17 mouse cellular contexts compared by ENCODE assay signal in genomic region chr2:143222326-143222725, GRCm38 (mm10).
"Had no signal": no experiment of that assay in that cellular context is flagged by ENCODE, and none has a peak within 500 bp of the region (broad histone marks: within the 10 kb centered on the region; RNA-seq: fewer than 3 reads in every experiment).

No protein-coding gene starts in this region.

- H3K4me3 ChIP-seq: lung, embryonic 15.5 days; megakaryocyte, embryonic 14.5 days; midbrain, embryonic 13.5 days; midbrain, embryonic 15.5 days; neural tube, embryonic 12.5 days; stomach, embryonic 15.5 days had no signal

- H3K27me3 ChIP-seq: lung, embryonic 15.5 days; megakaryocyte, embryonic 14.5 days; midbrain, embryonic 13.5 days; midbrain, embryonic 15.5 days; neural tube, embryonic 12.5 days; stomach, embryonic 15.5 days had no signal

- H3K36me3 ChIP-seq: lung, embryonic 15.5 days; midbrain, embryonic 13.5 days; midbrain, embryonic 15.5 days; neural tube, embryonic 12.5 days; stomach, embryonic 15.5 days had no signal

- DNase-seq: lung, adult 2 months; lung, postnatal 14 days; lung, postnatal 36 days; right cerebral cortex, postnatal 14 days; thymus, adult 18-20 months; thymus, postnatal 14 days; thymus, postnatal 36 days had no signal

- H3K4me2 ChIP-seq: lung, embryonic 15.5 days; midbrain, embryonic 11.5 days; midbrain, embryonic 13.5 days; midbrain, embryonic 15.5 days; neural tube, embryonic 12.5 days; stomach, embryonic 15.5 days had no signal

- ATAC-seq: lung, postnatal 0 days; midbrain, embryonic 13.5 days; midbrain, embryonic 15.5 days had no signal

- H3K9ac ChIP-seq: lung, embryonic 15.5 days; midbrain, embryonic 13.5 days; midbrain, embryonic 15.5 days; neural tube, embryonic 12.5 days; stomach, embryonic 15.5 days had no signal

- H3K9me3 ChIP-seq: lung, embryonic 15.5 days; midbrain, embryonic 15.5 days; neural tube, embryonic 12.5 days; stomach, embryonic 15.5 days had no signal

- H3K27ac ChIP-seq: lung, embryonic 15.5 days; macrophage; midbrain, embryonic 13.5 days; midbrain, embryonic 15.5 days; neural tube, embryonic 12.5 days; stomach, embryonic 15.5 days; stomach, postnatal 0 days had no signal

- H3K4me1 ChIP-seq: lung, embryonic 15.5 days; megakaryocyte, embryonic 14.5 days; midbrain, embryonic 13.5 days; midbrain, embryonic 15.5 days; neural tube, embryonic 12.5 days; stomach, embryonic 15.5 days had no signal
